Mouse (Mus musculus) CD8-positive naive resting alpha-beta T cell, adult 57 days (primary cell): ENCODE data around the gene Gm14434. TPM values are rescaled to one million over a fixed set of nuclear protein-coding genes. Genes with fewer than 3 reads are reported as not detected.

ENCODE experiments used
- total RNA-seq: library from RNA; stranded (reverse); gene quantifications from one replicate; pipeline ENCODE4 v1.2.4, GENCODE M21; 2023

Gm14434 gene
- total RNA-seq, result 4.4 TPM

GRCm38 (mm10) chr2:176486683-176487082, at the start of gene Gm14434:
Gene Gm14434, minus strand, starts transcription at chr2:176486783.

GRCm38 (mm10) chr2:176520756-176521155, 34.2 kb upstream of the Gm14434 start, which contains the start of gene Zfp967:
Gene Zfp967, plus strand, starts transcription at chr2:176521056.

GRCm38 (mm10) chr2:176423294-176423693, 63.3 kb downstream of the Gm14434 start, which contains the start of gene Gm14435:
Gene Gm14435, plus strand, starts transcription at chr2:176423594.

Other genes starting within 250 kb of the Gm14434 start
- not detected for gene Gm11009, start 167.3 kb downstream of the Gm14434 start, total RNA-seq
- not detected for gene Gm14435, start 63.2 kb downstream of the Gm14434 start, total RNA-seq
- gene Zfp967, start 34.3 kb upstream of the Gm14434 start, total RNA-seq, result not detected
- 4.5 TPM for gene Gm14308, start 149.6 kb upstream of the Gm14434 start, total RNA-seq
- 6.4 TPM for gene Zfp973, start 183.7 kb upstream of the Gm14434 start, total RNA-seq
- not detected for gene Gm14305, start 221.5 kb upstream of the Gm14434 start, total RNA-seq